Mouse (Mus musculus) myocyte (in vitro differentiated cells): ENCODE results near the gene Irx5.

ENCODE experiments used
- CEBPB ChIP-seq: IDR thresholded peaks from 2 replicates; pipeline ENCODE4 v1.6.1; 2011; ENCODE audit warnings: mild to moderate bottlenecking, moderate library complexity; ENCODE audit not compliant: poor library complexity, insufficient read depth, severe bottlenecking
- E2F4 ChIP-seq: IDR thresholded peaks from one replicate; pipeline ENCODE4 v1.6.1; 2011; ENCODE audit warnings: mild to moderate bottlenecking, control low read depth, moderate library complexity; ENCODE audit not compliant: insufficient read depth
- MAX ChIP-seq: IDR thresholded peaks from one replicate; pipeline ENCODE4 v1.6.1; 2011; ENCODE audit warnings: low read depth, mild to moderate bottlenecking, control low read depth
- MYOD1 ChIP-seq, 3 experiments: IDR thresholded peaks; one replicate each; pipeline ENCODE4 v1.6.1; 2011; ENCODE audit warnings: control low read depth in 2 of 3, low read depth in 2 of 3, mild to moderate bottlenecking in 2 of 3, moderate library complexity in 1 of 3; ENCODE audit not compliant: insufficient read length in 2 of 3, control insufficient read depth in 1 of 3
- MYOG ChIP-seq, 3 experiments: IDR thresholded peaks; one replicate each; pipeline ENCODE4 v1.6.1; 2011; ENCODE audit warnings: control low read depth in 2 of 3, low read depth in 2 of 3, mild to moderate bottlenecking in 2 of 3; ENCODE audit not compliant: insufficient read length in 2 of 3, control insufficient read depth in 1 of 3, insufficient read depth in 1 of 3
- POLR2A ChIP-seq: IDR thresholded peaks from one replicate; pipeline ENCODE4 v1.6.1; 2011; ENCODE audit warnings: low read depth, mild to moderate bottlenecking, control low read depth, moderate library complexity; ENCODE audit not compliant: insufficient read length
- POLR2AphosphoS2 ChIP-seq: IDR thresholded peaks from one replicate; pipeline ENCODE4 v1.6.1; 2011; ENCODE audit warnings: low read depth, control low read depth; ENCODE audit not compliant: insufficient read length
- TCF12 ChIP-seq: IDR thresholded peaks from one replicate; pipeline ENCODE4 v1.6.1; 2011; ENCODE audit warnings: mild to moderate bottlenecking, control low read depth; ENCODE audit not compliant: poor library complexity, insufficient read depth, severe bottlenecking
- TCF3 ChIP-seq: IDR thresholded peaks from one replicate; pipeline ENCODE4 v1.6.1; 2011; ENCODE audit warnings: low read depth, control low read depth; ENCODE audit not compliant: insufficient read length

DNA sequence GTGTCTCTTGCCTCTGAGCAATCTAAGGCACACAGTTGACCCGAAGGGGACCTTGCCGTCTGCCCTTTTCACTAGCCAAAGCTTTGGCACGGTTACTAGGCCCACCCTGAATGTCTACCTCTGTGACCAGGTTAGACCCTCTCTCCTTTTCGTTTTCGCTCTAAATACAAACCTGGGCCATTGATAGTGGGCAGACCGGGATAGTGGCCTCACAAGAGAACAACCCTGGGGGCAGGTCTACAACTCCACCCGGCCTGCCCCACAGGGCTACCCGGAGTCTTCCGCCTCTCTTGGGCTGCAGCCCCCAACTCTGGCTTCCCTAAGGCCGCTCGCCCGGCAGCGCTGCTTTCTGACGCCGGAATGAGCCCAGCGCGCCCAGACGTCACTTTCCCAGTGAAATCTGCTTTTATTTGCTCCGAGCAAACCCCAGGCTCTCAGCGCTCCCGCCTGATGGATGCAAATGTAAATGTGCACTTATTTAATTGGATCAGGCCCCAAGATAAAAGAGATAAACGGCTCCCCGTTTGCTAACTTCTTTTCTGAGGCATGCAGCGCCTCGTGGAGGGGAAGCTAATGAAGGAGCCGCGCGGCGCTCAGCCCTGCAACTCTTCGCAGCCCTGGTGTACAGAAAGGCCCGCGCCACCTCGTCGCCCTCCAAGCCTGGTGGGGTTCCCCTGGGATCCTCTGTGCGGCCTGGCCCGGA, 8.0 kb downstream of the Irx5 start:
- TF ChIP-seq POLR2A (no peak), E2F4 (no peak), MAX (no peak), MYOG (IDR thresholded peaks at IDR 0.05; ENCODE audit: control insufficient read depth in 1 of 3, insufficient read depth in 1 of 3, insufficient read length in 2 of 3, low read depth in 2 of 3) (no peak), CEBPB (no peak), TCF3 (no peak), POLR2AphosphoS2 (no peak), MYOD1 (IDR thresholded peaks at IDR 0.05; ENCODE audit: control insufficient read depth in 1 of 3, insufficient read length in 2 of 3, low read depth in 2 of 3) (no peak), TCF12 (no peak)
